Comparison of ENCODE assay signal across 18 mouse cellular contexts in the genomic region with DNA sequence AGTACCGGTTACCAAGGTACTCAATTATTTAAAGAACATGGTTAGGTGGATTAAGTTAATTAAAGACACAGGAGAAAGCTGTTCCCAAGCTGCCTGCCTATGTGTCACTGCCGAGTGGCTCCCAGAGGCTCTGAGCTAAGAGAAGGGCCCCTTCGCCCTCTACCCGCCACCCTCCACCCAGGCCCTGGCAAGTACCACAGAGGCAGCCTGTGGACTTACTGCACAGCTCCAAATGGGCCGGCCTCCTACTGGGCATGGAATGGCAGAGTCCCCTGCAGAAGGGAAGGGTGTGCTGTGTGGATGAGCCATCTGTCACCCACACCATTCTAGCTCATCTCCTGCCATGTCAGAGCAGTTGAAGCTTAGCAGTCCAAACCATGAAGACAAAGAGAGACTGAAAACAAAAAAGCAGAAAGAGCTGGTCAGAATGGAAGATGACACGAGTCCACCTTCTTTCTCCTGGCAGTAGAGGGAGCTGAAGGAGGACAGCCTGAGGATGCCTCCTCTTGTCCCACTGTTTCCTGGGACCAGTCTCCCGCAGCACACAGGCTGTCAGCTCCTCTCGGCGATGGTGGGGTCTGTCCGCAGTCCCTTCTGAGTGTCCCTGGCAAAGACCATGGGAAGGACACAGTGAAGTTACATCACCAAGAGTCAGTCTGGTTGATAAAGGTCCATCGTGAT. TPM values are rescaled to one million over a fixed set of nuclear protein-coding genes. Genes with fewer than 3 reads are reported as not detected.
DNase-seq lines count a peak whose midpoint lies in the region; ATAC-seq lines count a peak whose summit lies in the region.
"Had no signal": no experiment of that assay in that cellular context is flagged by ENCODE, and none has a peak within 500 bp of the region (broad histone marks: within the 10 kb centered on the region; RNA-seq: fewer than 3 reads in every experiment).

No protein-coding gene starts in this region.

- ATAC-seq in hindbrain, embryonic 15.5 days (ENCODE audit: low FRiP score, low read depth) = 0 out of 2 replicates have a peak, but pooled peaks have one; percentile 27
- no peak for ATAC-seq in hindbrain, embryonic 11.5 days (ENCODE audit: low FRiP score)
- no peak for ATAC-seq in limb, embryonic 15.5 days (ENCODE audit: insufficient number of reproducible peaks, low FRiP score, low TSS enrichment, low read depth)
- peak; percentile 69; the same call in 1 of the 2 replicates for ATAC-seq in embryonic facial prominence, embryonic 15.5 days (ENCODE audit: insufficient number of reproducible peaks, low FRiP score, low TSS enrichment, low read depth)
- ATAC-seq: midbrain, embryonic 13.5 days had no signal

- no peaks in the 10 kb centered on the region for H3K4me1 ChIP-seq in hindbrain, embryonic 15.5 days (replicated peaks)
- no peaks in the 10 kb centered on the region for H3K4me1 ChIP-seq in hindbrain, embryonic 11.5 days (replicated peaks; ENCODE audit: control insufficient read depth, insufficient read depth, low read length)
- no peaks in the 10 kb centered on the region for H3K4me1 ChIP-seq in limb, embryonic 15.5 days
- H3K4me1 ChIP-seq in limb, embryonic 10.5 days = no peaks in the 10 kb centered on the region
- H3K4me1 ChIP-seq in embryonic facial prominence, embryonic 15.5 days = peaks cover 6% of the 10 kb centered on the region; the same call in 1 of the 2 replicates
- H3K4me1 ChIP-seq: limb, embryonic 12.5 days; midbrain, embryonic 13.5 days had no signal

- WGBS in hindbrain, embryonic 15.5 days = 82% methylated on average over 11 of the region's 11 CpGs
- 83% methylated on average over 11 of the region's 11 CpGs for WGBS in hindbrain, embryonic 11.5 days
- 77% methylated on average over 11 of the region's 11 CpGs for WGBS in limb, embryonic 15.5 days
- 84% methylated on average over 11 of the region's 11 CpGs for WGBS in limb, embryonic 10.5 days
- 74% methylated on average over 11 of the region's 11 CpGs for WGBS in embryonic facial prominence, embryonic 15.5 days

- no peak for DNase-seq in hindbrain, embryonic 11.5 days (ENCODE audit: low spot score)
- no peak for DNase-seq in limb, embryonic 10.5 days (ENCODE audit: low spot score)
- peak; percentile 89 to 95 for DNase-seq in cerebellum, adult 18-20 months
- DNase-seq in spleen, postnatal 36 days (ENCODE audit: low spot score in 2 of 2) = no peak
- DNase-seq: adrenal gland, postnatal 14 days; gastrocnemius, postnatal 36 days; kidney, adult 18-20 months; kidney, postnatal 4 days; lung, postnatal 4 days had no signal

- H3K27ac ChIP-seq in hindbrain, embryonic 15.5 days (replicated peaks) = no peak overlapping the region
- no peak overlapping the region for H3K27ac ChIP-seq in hindbrain, embryonic 11.5 days (ENCODE audit: low read depth, low read length)
- H3K27ac ChIP-seq in limb, embryonic 15.5 days = peak overlapping the region; percentile 22; the same call in 1 of the 2 replicates
- no peak overlapping the region for H3K27ac ChIP-seq in limb, embryonic 10.5 days
- no peak overlapping the region for H3K27ac ChIP-seq in embryonic facial prominence, embryonic 15.5 days (replicated peaks)
- H3K27ac ChIP-seq: embryonic facial prominence, embryonic 13.5 days; heart, embryonic 13.5 days; hindbrain, embryonic 10.5 days; limb, embryonic 12.5 days; midbrain, embryonic 13.5 days had no signal

- H3K9me3 ChIP-seq in hindbrain, embryonic 15.5 days = no peaks in the 10 kb centered on the region
- no peaks in the 10 kb centered on the region for H3K9me3 ChIP-seq in hindbrain, embryonic 11.5 days (ENCODE audit: control insufficient read depth, low read length)
- no peaks in the 10 kb centered on the region for H3K9me3 ChIP-seq in limb, embryonic 15.5 days
- no peaks in the 10 kb centered on the region for H3K9me3 ChIP-seq in limb, embryonic 10.5 days (replicated peaks)
- H3K9me3 ChIP-seq in embryonic facial prominence, embryonic 15.5 days (replicated peaks) = no peaks in the 10 kb centered on the region
- H3K9me3 ChIP-seq: embryonic facial prominence, embryonic 13.5 days; heart, embryonic 13.5 days; hindbrain, embryonic 10.5 days; limb, embryonic 12.5 days; midbrain, embryonic 13.5 days had no signal

- H3K9ac ChIP-seq in hindbrain, embryonic 15.5 days = no peak overlapping the region
- no peak overlapping the region for H3K9ac ChIP-seq in hindbrain, embryonic 11.5 days (ENCODE audit: low read depth, low read length)
- H3K9ac ChIP-seq in limb, embryonic 15.5 days = no peak overlapping the region
- no peak overlapping the region for H3K9ac ChIP-seq in embryonic facial prominence, embryonic 15.5 days
- H3K9ac ChIP-seq: embryonic facial prominence, embryonic 13.5 days; heart, embryonic 13.5 days; limb, embryonic 12.5 days; midbrain, embryonic 13.5 days had no signal

- H3K27me3 ChIP-seq in hindbrain, embryonic 15.5 days = no peaks in the 10 kb centered on the region
- no peaks in the 10 kb centered on the region for H3K27me3 ChIP-seq in hindbrain, embryonic 11.5 days (ENCODE audit: control insufficient read depth, insufficient read depth, low read length)
- no peaks in the 10 kb centered on the region for H3K27me3 ChIP-seq in limb, embryonic 15.5 days
- H3K27me3 ChIP-seq in limb, embryonic 10.5 days (ENCODE audit: low read depth, poor library complexity, severe bottlenecking) = no peaks in the 10 kb centered on the region
- H3K27me3 ChIP-seq in embryonic facial prominence, embryonic 15.5 days = no peaks in the 10 kb centered on the region
- H3K27me3 ChIP-seq: embryonic facial prominence, embryonic 13.5 days; heart, embryonic 13.5 days; limb, embryonic 12.5 days; midbrain, embryonic 13.5 days had no signal

- H3K4me3 ChIP-seq in hindbrain, embryonic 15.5 days = no peak overlapping the region
- no peak overlapping the region for H3K4me3 ChIP-seq in hindbrain, embryonic 11.5 days (ENCODE audit: low read depth, low read length)
- no peak overlapping the region for H3K4me3 ChIP-seq in limb, embryonic 15.5 days
- H3K4me3 ChIP-seq in limb, embryonic 10.5 days = no peak overlapping the region
- no peak overlapping the region for H3K4me3 ChIP-seq in embryonic facial prominence, embryonic 15.5 days (replicated peaks)
- H3K4me3 ChIP-seq: embryonic facial prominence, embryonic 13.5 days; heart, embryonic 13.5 days; hindbrain, embryonic 10.5 days; limb, embryonic 12.5 days; midbrain, embryonic 13.5 days had no signal

- H3K4me2 ChIP-seq in hindbrain, embryonic 15.5 days = no peak overlapping the region
- no peak overlapping the region for H3K4me2 ChIP-seq in hindbrain, embryonic 11.5 days (replicated peaks; ENCODE audit: low read depth, low read length)
- H3K4me2 ChIP-seq in limb, embryonic 15.5 days = no peak overlapping the region
- H3K4me2 ChIP-seq in embryonic facial prominence, embryonic 15.5 days (replicated peaks) = no peak overlapping the region
- H3K4me2 ChIP-seq: embryonic facial prominence, embryonic 13.5 days; heart, embryonic 13.5 days; limb, embryonic 12.5 days; midbrain, embryonic 13.5 days had no signal

- H3K36me3 ChIP-seq in hindbrain, embryonic 15.5 days = no peaks in the 10 kb centered on the region
- H3K36me3 ChIP-seq in hindbrain, embryonic 11.5 days (ENCODE audit: control insufficient read depth, insufficient read depth, low read length) = no peaks in the 10 kb centered on the region
- H3K36me3 ChIP-seq in limb, embryonic 15.5 days = no peaks in the 10 kb centered on the region
- H3K36me3 ChIP-seq in limb, embryonic 10.5 days = no peaks in the 10 kb centered on the region
- H3K36me3 ChIP-seq in embryonic facial prominence, embryonic 15.5 days = no peaks in the 10 kb centered on the region
- H3K36me3 ChIP-seq: embryonic facial prominence, embryonic 13.5 days; heart, embryonic 13.5 days; hindbrain, embryonic 10.5 days; limb, embryonic 12.5 days; midbrain, embryonic 13.5 days had no signal

RNA-seq across cellular contexts. Expression of a gene that starts 11.5 kb away (rescaled TPM):
- 25.0 and 25.9 TPM in 2 replicates for polyA plus RNA-seq in hindbrain, embryonic 15.5 days (2015; fragmentation: Nextera tagmentation; extraction: Ambion mirVana)
- polyA plus RNA-seq in hindbrain, embryonic 11.5 days (2014; fragmentation: Nextera tagmentation; extraction: Ambion mirVana) = 9.6 and 10.4 TPM in 2 replicates
- polyA plus RNA-seq in limb, embryonic 15.5 days (2015; fragmentation: Nextera tagmentation; extraction: Ambion mirVana) = 25.7 and 25.8 TPM in 2 replicates
- 9.2 and 10.1 TPM in 2 replicates for polyA plus RNA-seq in limb, embryonic 10.5 days (2016; fragmentation: Nextera tagmentation; extraction: Ambion mirVana)
- 20.5 and 25.4 TPM in 2 replicates for polyA plus RNA-seq in embryonic facial prominence, embryonic 15.5 days (2015; fragmentation: Nextera tagmentation; extraction: Ambion mirVana)
- polyA plus RNA-seq: C2C12 had no signal

Comparison
In these comparisons a context has a peak if more than half of its experiments do, and no peak if none do; other contexts are left out.
1. ATAC-seq: peak in hindbrain, embryonic 15.5 days (single experiment) and embryonic facial prominence, embryonic 15.5 days (single experiment); none in hindbrain, embryonic 11.5 days (single experiment) and limb, embryonic 15.5 days (single experiment).
2. DNase-seq: peak in cerebellum, adult 18-20 months (2 of 2); none in hindbrain, embryonic 11.5 days (single experiment), limb, embryonic 10.5 days (single experiment) and spleen, postnatal 36 days (0 of 2).